1 mouse cellular context compared by ENCODE assay signal in the genomic region with DNA sequence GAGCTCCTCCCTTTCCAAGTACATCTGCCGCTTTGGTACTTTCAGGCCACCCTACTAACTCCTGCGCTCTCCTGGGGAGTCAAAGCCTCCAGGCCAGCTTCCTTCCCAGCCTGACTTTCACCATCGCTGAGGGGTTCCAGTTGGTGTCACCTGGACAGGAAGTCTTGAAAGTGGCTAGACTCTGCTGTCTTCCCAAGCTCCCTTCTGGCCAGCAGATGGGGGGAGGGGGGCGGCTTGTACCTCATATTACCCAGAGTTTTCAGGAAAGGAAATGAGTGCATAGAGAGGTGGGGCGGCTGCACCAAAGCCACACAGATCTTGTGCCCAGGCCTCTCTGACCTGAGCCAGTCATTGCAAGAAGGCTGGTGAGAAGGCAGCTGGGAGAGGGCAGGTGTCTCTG.
TF ChIP-seq lines count a peak whose summit lies in the region.

No protein-coding gene starts in this region.

TF ChIP-seq in CH12.LX, 34 proteins besides CTCF, POLR2A, EP300 and RAD21:
- TF ChIP-seq USF2 (conservative IDR thresholded peaks at IDR 0.05; ENCODE audit: low read depth, low read length) (no peak), CHD1 (IDR thresholded peaks at IDR 0.05; ENCODE audit: low read depth, low read length) (no peak), E2F4 (IDR thresholded peaks at IDR 0.05; ENCODE audit: insufficient replicate concordance, low read depth, low read length) (no peak), ZNF384 (IDR thresholded peaks at IDR 0.05; ENCODE audit: low read depth, low read length) (no peak), HCFC1 (IDR thresholded peaks at IDR 0.05; ENCODE audit: low read depth, low read length) (no peak), MAX (IDR thresholded peaks at IDR 0.05; ENCODE audit: low read length) (no peak), ZKSCAN1 (IDR thresholded peaks at IDR 0.05; ENCODE audit: borderline replicate concordance, low read depth, low read length) (no peak)
